Mouse (Mus musculus): ENCODE results near the gene Defb20. TPM values are rescaled to one million over a fixed set of nuclear protein-coding genes. Genes with fewer than 3 reads are reported as not detected.

The Defb20 gene
- polyA plus RNA-seq, 1 experiment from 2014 or later = not detected

DNA sequence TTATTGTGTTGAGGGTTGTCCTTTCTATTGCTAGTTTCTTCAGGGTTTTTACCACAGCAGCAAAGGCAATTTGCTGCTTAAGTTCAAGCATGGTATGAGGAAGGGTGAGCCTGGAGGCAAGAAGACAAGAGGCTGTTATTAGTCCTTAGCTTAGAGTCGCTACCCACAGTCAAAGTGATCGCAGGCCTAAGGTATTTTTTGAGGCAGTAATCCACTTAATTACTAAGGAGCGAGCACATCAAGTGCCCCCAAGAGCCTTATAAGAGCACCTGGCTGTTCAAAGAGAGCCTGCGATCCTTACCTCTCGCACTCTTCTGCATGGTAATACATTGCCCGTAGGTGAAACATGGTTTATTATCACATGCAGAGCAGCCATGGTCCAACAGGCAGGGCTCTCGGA is 4.9 kb downstream of the Defb20 start:
- H3K9me3 ChIP-seq (ENCODE audit: control insufficient read depth) = no peaks in the 10 kb centered on the region
- no peak overlapping the region for H3K27ac ChIP-seq (ENCODE audit: low read depth, low read length)
- H3K27me3 ChIP-seq (replicated peaks; ENCODE audit: control insufficient read depth, insufficient read depth, low read length) = no peaks in the 10 kb centered on the region
- 90% methylated on average over 7 of the region's 7 CpGs for WGBS
- no peak overlapping the region for H3K4me2 ChIP-seq (replicated peaks; ENCODE audit: low read depth)
- no peak overlapping the region for H3K9ac ChIP-seq (ENCODE audit: low read depth, low read length)
- no peak for TF ChIP-seq CTCF (IDR thresholded peaks at IDR 0.05; ENCODE audit: low read depth)
- H3K4me1 ChIP-seq (replicated peaks; ENCODE audit: control insufficient read depth, insufficient read depth, low read length) = no peaks in the 10 kb centered on the region
- no peak overlapping the region for H3K4me3 ChIP-seq (ENCODE audit: low read depth, low read length)
- no peak for ATAC-seq
- H3K36me3 ChIP-seq (ENCODE audit: control insufficient read depth, insufficient read depth) = no peaks in the 10 kb centered on the region

DNA sequence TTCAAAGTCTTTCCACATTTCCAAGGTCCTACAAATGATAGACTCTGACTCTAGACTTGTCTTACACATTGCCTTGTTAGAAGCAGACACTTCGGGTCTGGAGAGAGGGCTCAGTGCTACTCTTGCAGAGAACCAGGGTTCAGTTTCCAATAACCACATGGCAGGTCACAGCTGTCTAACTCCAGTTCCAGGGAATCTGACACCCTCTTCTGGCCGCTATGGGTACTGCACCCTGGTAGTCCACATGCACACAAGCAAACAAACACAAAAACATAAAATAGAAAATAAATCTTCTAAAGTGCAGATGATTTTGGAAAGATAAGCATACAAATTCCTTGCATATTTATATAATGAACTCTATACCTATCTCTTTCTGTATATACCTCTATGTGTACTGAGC is 10.2 kb downstream of the Defb20 start:
- WGBS = 73% methylated on average over 2 of the region's 2 CpGs
- Histone ChIP-seq H3K9me3 (ENCODE audit: control insufficient read depth) (0 out of 2 replicates have a peak, but pooled peaks cover 3% of the 10 kb centered on the region), H3K4me3 (ENCODE audit: low read depth, low read length) (no peak overlapping the region), H3K4me2 (replicated peaks; ENCODE audit: low read depth) (no peak overlapping the region), H3K9ac (ENCODE audit: low read depth, low read length) (no peak overlapping the region), H3K36me3 (ENCODE audit: control insufficient read depth, insufficient read depth) (no peaks in the 10 kb centered on the region), H3K27ac (ENCODE audit: low read depth, low read length) (no peak overlapping the region), H3K4me1 (replicated peaks; ENCODE audit: control insufficient read depth, insufficient read depth, low read length) (no peaks in the 10 kb centered on the region), H3K27me3 (replicated peaks; ENCODE audit: control insufficient read depth, insufficient read depth, low read length) (no peaks in the 10 kb centered on the region)
- TF ChIP-seq CTCF (IDR thresholded peaks at IDR 0.05; ENCODE audit: low read depth) = peak; percentile 49
- no peak for ATAC-seq

DNA sequence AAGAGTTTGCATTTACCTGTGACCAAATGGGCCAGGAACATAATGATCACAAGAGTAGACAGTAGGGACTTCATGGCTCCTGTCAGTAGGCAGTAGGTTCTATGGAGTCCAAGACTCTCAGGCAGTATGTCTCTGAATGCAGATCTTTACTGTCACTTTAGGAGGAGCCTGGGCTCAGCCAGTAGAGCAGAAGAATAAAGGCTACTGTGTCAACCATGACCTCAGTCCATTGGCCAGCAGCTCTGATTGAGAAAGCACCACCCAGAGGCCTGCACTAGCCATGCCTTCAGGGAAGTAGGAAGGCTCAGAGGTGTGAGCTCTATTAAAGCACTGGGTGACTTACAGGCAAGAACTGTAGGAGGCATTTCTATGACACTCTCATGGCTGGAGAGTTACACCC is 13.2 kb downstream of the Defb20 start, which contains the start of gene Defb22:
Defb22 (minus strand) TSS at position 101 of the 400 bp plus-strand sequence.
- Histone ChIP-seq H3K9me3 (ENCODE audit: control insufficient read depth) (0 out of 2 replicates have a peak, but pooled peaks cover 3% of the 10 kb centered on the region), H3K9ac (ENCODE audit: low read depth, low read length) (no peak within 1 kb of the TSS), H3K36me3 (ENCODE audit: control insufficient read depth, insufficient read depth) (no peaks in the 10 kb centered on the region), H3K27me3 (replicated peaks; ENCODE audit: control insufficient read depth, insufficient read depth, low read length) (no peaks in the 10 kb centered on the region), H3K4me1 (replicated peaks; ENCODE audit: control insufficient read depth, insufficient read depth, low read length) (no peaks in the 10 kb centered on the region), H3K4me2 (replicated peaks; ENCODE audit: low read depth) (no peak within 1 kb of the TSS), H3K27ac (ENCODE audit: low read depth, low read length) (no peak within 1 kb of the TSS), H3K4me3 (ENCODE audit: low read depth, low read length) (no peak within 1 kb of the TSS)
- TF ChIP-seq CTCF (IDR thresholded peaks at IDR 0.05; ENCODE audit: low read depth) = no peak
- ATAC-seq = no peak

DNA sequence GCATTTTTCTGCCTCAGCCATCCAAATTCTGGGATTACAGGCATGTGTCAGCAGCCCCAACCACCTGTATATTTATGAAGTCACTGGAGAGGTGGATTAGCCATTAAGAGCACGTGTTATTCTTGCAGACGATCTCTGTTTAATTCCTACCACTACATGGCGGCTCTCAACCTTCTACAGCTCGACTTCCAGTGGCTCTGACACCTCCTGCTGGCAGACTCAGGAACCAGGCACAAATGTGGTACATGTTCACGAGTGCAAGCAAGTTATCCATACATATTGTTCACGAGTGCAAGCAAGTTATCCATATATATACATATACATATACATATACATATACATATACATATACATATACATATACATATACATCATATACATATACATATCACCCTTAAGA is 16.3 kb downstream of the Defb20 start:
- Histone ChIP-seq H3K27me3 (replicated peaks; ENCODE audit: control insufficient read depth, insufficient read depth, low read length) (no peaks in the 10 kb centered on the region), H3K9me3 (ENCODE audit: control insufficient read depth) (no peaks in the 10 kb centered on the region), H3K9ac (ENCODE audit: low read depth, low read length) (no peak overlapping the region), H3K4me2 (replicated peaks; ENCODE audit: low read depth) (no peak overlapping the region), H3K36me3 (ENCODE audit: control insufficient read depth, insufficient read depth) (no peaks in the 10 kb centered on the region), H3K4me1 (replicated peaks; ENCODE audit: control insufficient read depth, insufficient read depth, low read length) (no peaks in the 10 kb centered on the region), H3K4me3 (ENCODE audit: low read depth, low read length) (no peak overlapping the region), H3K27ac (ENCODE audit: low read depth, low read length) (no peak overlapping the region)
- WGBS = 73% methylated on average over 6 of the region's 6 CpGs
- no peak for TF ChIP-seq CTCF (IDR thresholded peaks at IDR 0.05; ENCODE audit: low read depth)
- no peak for ATAC-seq

DNA sequence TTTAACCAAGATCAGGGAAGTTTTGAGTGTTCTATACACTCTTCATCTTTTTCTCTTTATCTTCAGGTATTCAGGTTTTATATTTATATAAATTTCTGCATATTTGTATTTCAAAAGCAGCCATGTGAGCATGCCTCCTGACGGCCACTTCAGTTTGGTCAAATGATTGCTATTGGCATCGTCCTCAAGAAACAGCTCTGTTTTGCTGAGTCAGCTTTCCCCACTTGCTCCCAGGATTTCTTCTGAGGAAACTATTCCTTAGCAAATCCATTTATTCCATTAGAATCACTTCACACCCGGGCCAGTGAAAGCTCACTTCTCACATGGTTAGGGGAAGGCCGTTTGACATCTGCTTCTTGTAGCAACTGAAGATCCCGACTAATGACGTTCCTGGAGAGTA is 21.2 kb downstream of the Defb20 start:
- 65% methylated on average over 6 of the region's 6 CpGs for WGBS
- no peak overlapping the region for H3K27ac ChIP-seq (ENCODE audit: low read depth, low read length)
- no peaks in the 10 kb centered on the region for H3K4me1 ChIP-seq (replicated peaks; ENCODE audit: control insufficient read depth, insufficient read depth, low read length)
- H3K9me3 ChIP-seq (ENCODE audit: control insufficient read depth) = no peaks in the 10 kb centered on the region
- H3K4me3 ChIP-seq (ENCODE audit: low read depth, low read length) = no peak overlapping the region
- no peak for ATAC-seq
- H3K9ac ChIP-seq (ENCODE audit: low read depth, low read length) = no peak overlapping the region
- H3K27me3 ChIP-seq (replicated peaks; ENCODE audit: control insufficient read depth, insufficient read depth, low read length) = no peaks in the 10 kb centered on the region
- no peaks in the 10 kb centered on the region for H3K36me3 ChIP-seq (ENCODE audit: control insufficient read depth, insufficient read depth)
- H3K4me2 ChIP-seq (replicated peaks; ENCODE audit: low read depth) = no peak overlapping the region
- no peak for TF ChIP-seq CTCF (IDR thresholded peaks at IDR 0.05; ENCODE audit: low read depth)

DNA sequence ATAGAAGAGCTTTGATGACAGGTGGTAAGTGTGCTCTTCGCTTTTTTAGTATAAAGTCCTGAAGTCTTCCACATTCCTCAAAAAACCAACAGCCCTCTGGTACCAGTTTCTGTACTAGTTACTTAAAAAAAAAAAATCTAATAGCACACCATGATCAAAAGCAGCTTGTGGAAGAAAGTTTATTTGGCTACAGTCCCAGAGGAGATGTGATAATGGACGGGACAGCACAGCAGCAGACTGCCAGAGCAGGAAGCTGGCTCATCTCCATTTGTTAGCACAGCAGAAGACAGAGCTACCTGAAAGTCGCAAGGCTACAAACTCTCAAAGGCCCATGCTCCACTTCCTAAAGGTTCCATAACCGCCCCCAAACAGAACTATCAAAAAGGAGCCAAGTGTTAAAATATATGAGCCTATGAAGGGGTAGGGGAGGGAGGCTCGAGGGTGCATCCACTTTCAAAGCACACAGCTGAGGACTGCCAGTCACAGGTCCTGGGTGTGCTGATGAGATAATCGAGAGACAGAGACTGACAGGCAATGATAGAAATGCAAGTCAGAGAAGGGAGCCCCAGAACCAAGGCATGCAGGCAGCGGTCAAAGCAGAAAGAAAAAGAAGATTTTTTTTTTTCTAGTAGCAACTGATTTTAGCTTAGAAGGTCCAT is 23.5 kb downstream of the Defb20 start:
- Histone ChIP-seq H3K4me2 (replicated peaks; ENCODE audit: low read depth) (no peak overlapping the region), H3K4me1 (replicated peaks; ENCODE audit: control insufficient read depth, insufficient read depth, low read length) (no peaks in the 10 kb centered on the region), H3K27me3 (replicated peaks; ENCODE audit: control insufficient read depth, insufficient read depth, low read length) (no peaks in the 10 kb centered on the region), H3K9me3 (ENCODE audit: control insufficient read depth) (no peaks in the 10 kb centered on the region), H3K36me3 (ENCODE audit: control insufficient read depth, insufficient read depth) (no peaks in the 10 kb centered on the region), H3K27ac (ENCODE audit: low read depth, low read length) (no peak overlapping the region), H3K4me3 (ENCODE audit: low read depth, low read length) (no peak overlapping the region), H3K9ac (ENCODE audit: low read depth, low read length) (no peak overlapping the region)
- ATAC-seq = no peak
- TF ChIP-seq CTCF (IDR thresholded peaks at IDR 0.05; ENCODE audit: low read depth) = no peak
- WGBS = 77% methylated on average over 7 of the region's 7 CpGs

DNA sequence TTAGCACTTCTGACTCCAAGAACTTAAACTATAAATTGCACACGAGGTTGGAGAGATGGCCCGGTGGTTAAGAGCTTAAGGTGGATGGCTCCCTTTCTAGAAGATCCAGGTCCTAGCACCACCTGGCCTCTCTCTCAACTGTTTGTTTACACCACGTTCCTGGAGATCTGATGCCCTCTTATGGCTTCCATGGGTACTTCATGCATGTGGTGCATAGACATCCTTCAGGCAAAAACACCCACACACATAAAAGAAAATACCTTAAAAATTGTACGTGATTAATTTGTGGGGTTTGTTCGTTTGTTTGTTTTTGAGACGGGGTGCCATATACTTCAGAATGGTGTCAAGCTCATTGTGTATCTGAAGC is 24.0 kb downstream of the Defb20 start:
- H3K4me3 ChIP-seq (ENCODE audit: low read depth, low read length) = no peak overlapping the region
- H3K4me2 ChIP-seq (replicated peaks; ENCODE audit: low read depth) = no peak overlapping the region
- no peaks in the 10 kb centered on the region for H3K27me3 ChIP-seq (replicated peaks; ENCODE audit: control insufficient read depth, insufficient read depth, low read length)
- no peak overlapping the region for H3K9ac ChIP-seq (ENCODE audit: low read depth, low read length)
- ATAC-seq = no peak
- WGBS = 79% methylated on average over 6 of the region's 6 CpGs
- no peak overlapping the region for H3K27ac ChIP-seq (ENCODE audit: low read depth, low read length)
- TF ChIP-seq CTCF (IDR thresholded peaks at IDR 0.05; ENCODE audit: low read depth) = peak; percentile 48
- H3K9me3 ChIP-seq (ENCODE audit: control insufficient read depth) = no peaks in the 10 kb centered on the region
- H3K36me3 ChIP-seq (ENCODE audit: control insufficient read depth, insufficient read depth) = no peaks in the 10 kb centered on the region
- no peaks in the 10 kb centered on the region for H3K4me1 ChIP-seq (replicated peaks; ENCODE audit: control insufficient read depth, insufficient read depth, low read length)
